9 mouse cellular contexts compared by ENCODE assay signal in genomic region chr10:9650050-9650825, GRCm38 (mm10). TPM values are rescaled to one million over a fixed set of nuclear protein-coding genes. Genes with fewer than 3 reads are reported as not detected.
DNase-seq lines count a peak whose midpoint lies in the region; ATAC-seq and TF ChIP-seq lines count a peak whose summit lies in the region.
"Had no signal": no experiment of that assay in that cellular context is flagged by ENCODE, and none has a peak within 500 bp of the region (broad histone marks: within the 10 kb centered on the region; RNA-seq: fewer than 3 reads in every experiment).

No protein-coding gene starts in this region.

- no peak overlapping the region for H3K4me2 ChIP-seq in intestine, embryonic 15.5 days (replicated peaks)
- no peak overlapping the region for H3K4me2 ChIP-seq in intestine, postnatal 0 days (replicated peaks; ENCODE audit: low read depth)
- H3K4me2 ChIP-seq in neural tube, embryonic 11.5 days (ENCODE audit: low read depth), result no peak overlapping the region
- H3K4me2 ChIP-seq in neural tube, embryonic 15.5 days, result no peak overlapping the region
- no peak overlapping the region for H3K4me2 ChIP-seq in forebrain, embryonic 15.5 days (replicated peaks)
- H3K4me2 ChIP-seq in stomach, embryonic 15.5 days, result peak overlapping the region; percentile 3; the same call in 1 of the 2 replicates

- peak; percentile 24 for DNase-seq in neural tube, embryonic 11.5 days (ENCODE audit: low spot score)
- no peak for DNase-seq in cerebellum, adult 9-10 months
- DNase-seq in testis, postnatal 10 days (ENCODE audit: low spot score), result no peak
- DNase-seq: lung, postnatal 14 days had no signal

- peak overlapping the region; percentile 32; the same call in 1 of the 2 replicates for H3K27ac ChIP-seq in intestine, embryonic 15.5 days
- no peak overlapping the region for H3K27ac ChIP-seq in intestine, postnatal 0 days (ENCODE audit: low read depth, low read length)
- no peak overlapping the region for H3K27ac ChIP-seq in neural tube, embryonic 11.5 days (ENCODE audit: low read depth, low read length)
- no peak overlapping the region for H3K27ac ChIP-seq in neural tube, embryonic 15.5 days (replicated peaks)
- no peak overlapping the region for H3K27ac ChIP-seq in forebrain, embryonic 15.5 days (replicated peaks)
- no peak overlapping the region for H3K27ac ChIP-seq in stomach, embryonic 15.5 days

- no peak for TF ChIP-seq CTCF in intestine, postnatal 0 days (IDR thresholded peaks at IDR 0.05; ENCODE audit: low read depth)

- H3K4me1 ChIP-seq in intestine, embryonic 15.5 days (replicated peaks), result peaks cover 14% of the 10 kb centered on the region; the same call in 1 of the 2 replicates
- H3K4me1 ChIP-seq in intestine, postnatal 0 days (replicated peaks; ENCODE audit: control insufficient read depth, insufficient read depth, low read length), result 0 out of 2 replicates have a peak, but pooled peaks cover 2% of the 10 kb centered on the region
- H3K4me1 ChIP-seq in neural tube, embryonic 11.5 days (ENCODE audit: control insufficient read depth, insufficient read depth, low read length), result peaks cover 3% of the 10 kb centered on the region; the same call in 1 of the 2 replicates
- peaks cover 7% of the 10 kb centered on the region; the same call in 1 of the 2 replicates for H3K4me1 ChIP-seq in neural tube, embryonic 15.5 days
- peaks cover 10% of the 10 kb centered on the region for H3K4me1 ChIP-seq in forebrain, embryonic 15.5 days
- peaks cover 6% of the 10 kb centered on the region; the same call in 1 of the 2 replicates for H3K4me1 ChIP-seq in stomach, embryonic 15.5 days

- no peak overlapping the region for H3K4me3 ChIP-seq in intestine, embryonic 15.5 days (replicated peaks)
- H3K4me3 ChIP-seq in intestine, postnatal 0 days (ENCODE audit: low read depth, low read length), result no peak overlapping the region
- H3K4me3 ChIP-seq in neural tube, embryonic 11.5 days (ENCODE audit: low read depth, low read length), result no peak overlapping the region
- no peak overlapping the region for H3K4me3 ChIP-seq in neural tube, embryonic 15.5 days (replicated peaks)
- H3K4me3 ChIP-seq in forebrain, embryonic 15.5 days, result no peak overlapping the region
- H3K4me3 ChIP-seq in stomach, embryonic 15.5 days (replicated peaks), result no peak overlapping the region

- H3K36me3 ChIP-seq in intestine, embryonic 15.5 days, result no peaks in the 10 kb centered on the region
- H3K36me3 ChIP-seq in intestine, postnatal 0 days (ENCODE audit: control insufficient read depth, insufficient read depth), result no peaks in the 10 kb centered on the region
- H3K36me3 ChIP-seq in neural tube, embryonic 11.5 days (ENCODE audit: control insufficient read depth, insufficient read depth, low read length), result no peaks in the 10 kb centered on the region
- H3K36me3 ChIP-seq in neural tube, embryonic 15.5 days, result no peaks in the 10 kb centered on the region
- H3K36me3 ChIP-seq in forebrain, embryonic 15.5 days, result no peaks in the 10 kb centered on the region
- no peaks in the 10 kb centered on the region for H3K36me3 ChIP-seq in stomach, embryonic 15.5 days

- no peaks in the 10 kb centered on the region for H3K9me3 ChIP-seq in intestine, embryonic 15.5 days
- no peaks in the 10 kb centered on the region for H3K9me3 ChIP-seq in intestine, postnatal 0 days (ENCODE audit: control insufficient read depth)
- no peaks in the 10 kb centered on the region for H3K9me3 ChIP-seq in neural tube, embryonic 11.5 days (ENCODE audit: control insufficient read depth, low read length)
- H3K9me3 ChIP-seq in neural tube, embryonic 15.5 days (replicated peaks), result no peaks in the 10 kb centered on the region
- H3K9me3 ChIP-seq in forebrain, embryonic 15.5 days, result no peaks in the 10 kb centered on the region
- no peaks in the 10 kb centered on the region for H3K9me3 ChIP-seq in stomach, embryonic 15.5 days

- ATAC-seq in intestine, embryonic 15.5 days, result no peak
- ATAC-seq in intestine, postnatal 0 days, result no peak
- no peak for ATAC-seq in neural tube, embryonic 11.5 days (ENCODE audit: insufficient read depth, low FRiP score, low TSS enrichment)
- ATAC-seq in neural tube, embryonic 15.5 days (ENCODE audit: low FRiP score), result no peak
- peak; percentile 78 for ATAC-seq in forebrain, embryonic 15.5 days (replicated peaks)
- ATAC-seq in stomach, embryonic 15.5 days (ENCODE audit: insufficient read depth, low FRiP score, low read depth), result no peak

- H3K9ac ChIP-seq in intestine, embryonic 15.5 days, result no peak overlapping the region
- H3K9ac ChIP-seq in intestine, postnatal 0 days (ENCODE audit: low read depth, low read length), result no peak overlapping the region
- H3K9ac ChIP-seq in neural tube, embryonic 11.5 days (ENCODE audit: low read length), result no peak overlapping the region
- H3K9ac ChIP-seq in neural tube, embryonic 15.5 days (replicated peaks), result no peak overlapping the region
- H3K9ac ChIP-seq in forebrain, embryonic 15.5 days (replicated peaks), result no peak overlapping the region
- no peak overlapping the region for H3K9ac ChIP-seq in stomach, embryonic 15.5 days

- H3K27me3 ChIP-seq in intestine, embryonic 15.5 days (replicated peaks), result no peaks in the 10 kb centered on the region
- H3K27me3 ChIP-seq in intestine, postnatal 0 days (replicated peaks; ENCODE audit: control insufficient read depth, insufficient read depth, low read length), result no peaks in the 10 kb centered on the region
- H3K27me3 ChIP-seq in neural tube, embryonic 11.5 days (ENCODE audit: control insufficient read depth, insufficient read depth, low read length), result no peaks in the 10 kb centered on the region
- H3K27me3 ChIP-seq in neural tube, embryonic 15.5 days (replicated peaks), result 0 out of 2 replicates have a peak, but pooled peaks cover 2% of the 10 kb centered on the region
- 0 out of 2 replicates have a peak, but pooled peaks cover 3% of the 10 kb centered on the region for H3K27me3 ChIP-seq in forebrain, embryonic 15.5 days
- no peaks in the 10 kb centered on the region for H3K27me3 ChIP-seq in stomach, embryonic 15.5 days (replicated peaks)

- 33% methylated on average over 6 of the region's 6 CpGs for WGBS in intestine, embryonic 15.5 days
- WGBS in intestine, postnatal 0 days, result 48% methylated on average over 6 of the region's 6 CpGs
- 68% methylated on average over 6 of the region's 6 CpGs for whole genome bisulfite sequencing in neural tube, embryonic 11.5 days
- WGBS in neural tube, embryonic 15.5 days, result 44% methylated on average over 6 of the region's 6 CpGs
- WGBS in forebrain, embryonic 15.5 days, result 18% methylated on average over 6 of the region's 6 CpGs
- 28% methylated on average over 6 of the region's 6 CpGs for WGBS in stomach, embryonic 15.5 days

RNA-seq across cellular contexts. Expression of gene Samd5, which starts 24.8 kb away (rescaled TPM):
- 7.1 and 7.6 TPM in 2 replicates for polyA plus RNA-seq in intestine, embryonic 15.5 days (2015; fragmentation: Nextera tagmentation; extraction: Ambion mirVana)
- 2.2 and 2.9 TPM in 2 replicates for polyA plus RNA-seq in intestine, postnatal 0 days (2015; fragmentation: Nextera tagmentation; extraction: Ambion mirVana)
- 4.6 and 4.7 TPM in 2 replicates for polyA plus RNA-seq in neural tube, embryonic 11.5 days (2014; fragmentation: Nextera tagmentation; extraction: Ambion mirVana)
- polyA plus RNA-seq in neural tube, embryonic 15.5 days (2015; fragmentation: Nextera tagmentation; extraction: Ambion mirVana), result 4.9 and 6.7 TPM in 2 replicates
- 3.6 and 3.8 TPM in 2 replicates for polyA plus RNA-seq in forebrain, embryonic 15.5 days (2015; fragmentation: Nextera tagmentation; extraction: Ambion mirVana)
- polyA plus RNA-seq in stomach, embryonic 15.5 days (2015; fragmentation: Nextera tagmentation; extraction: Ambion mirVana), result 8.1 and 8.4 TPM in 2 replicates
